Comparison of ENCODE assay signal across 8 mouse cellular contexts in the genomic region with DNA sequence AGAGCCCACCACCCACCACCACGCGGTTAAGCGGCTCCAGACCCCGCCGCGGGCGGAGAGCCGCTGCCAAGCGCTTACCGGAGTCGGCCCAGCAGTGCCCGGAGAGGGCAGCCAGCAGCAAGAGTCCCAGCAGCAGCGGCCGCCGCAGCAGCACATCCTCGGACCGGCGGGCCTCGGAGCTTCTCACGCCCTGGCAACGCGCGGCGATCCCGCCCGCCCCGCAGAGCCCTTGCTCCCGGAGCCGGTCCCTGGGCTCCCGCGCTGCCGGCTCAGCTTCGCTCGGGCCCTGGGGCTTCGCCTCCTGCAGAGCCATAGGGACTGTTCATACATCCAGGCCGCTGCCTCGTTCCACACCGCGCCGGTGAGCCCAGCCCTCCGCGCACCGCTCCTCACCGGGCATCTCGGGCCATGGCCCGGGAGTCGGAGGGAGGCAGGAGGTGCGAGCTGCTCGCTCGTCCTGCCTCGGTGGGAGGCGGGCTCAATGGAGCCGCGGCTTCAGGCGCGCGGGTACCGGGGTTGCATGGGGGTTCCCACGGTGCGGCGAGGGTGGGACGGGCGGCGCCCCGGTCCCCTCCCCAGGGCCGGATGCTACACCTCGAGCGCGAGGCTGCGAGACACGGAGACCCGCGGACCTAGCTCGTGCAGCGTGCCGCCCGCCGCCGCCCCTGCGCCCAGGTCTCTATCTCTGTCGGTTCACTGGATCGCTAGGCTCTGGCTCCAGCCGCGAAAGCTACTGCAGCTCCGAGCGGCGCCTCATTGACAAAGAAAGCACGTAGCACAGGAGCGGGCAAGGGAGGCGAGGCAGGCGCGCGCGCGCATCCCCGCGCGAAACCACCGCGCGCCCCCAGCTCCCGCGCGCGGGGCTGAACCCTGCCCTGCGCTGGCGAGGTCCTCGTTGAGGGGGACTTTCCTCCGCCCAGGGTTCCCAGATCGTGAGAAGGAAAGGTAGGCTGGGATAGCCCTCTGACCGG. TPM values are rescaled to one million over a fixed set of nuclear protein-coding genes. Genes with fewer than 3 reads are reported as not detected.
DNase-seq lines count a peak whose midpoint lies in the region; ATAC-seq and TF ChIP-seq lines count a peak whose summit lies in the region.

No protein-coding gene starts in this region.

- H3K36me3 ChIP-seq in lung, embryonic 15.5 days: no peaks in the 10 kb centered on the region
- no peaks in the 10 kb centered on the region for H3K36me3 ChIP-seq in forebrain, embryonic 16.5 days (ENCODE audit: control insufficient read depth, insufficient read depth)
- H3K36me3 ChIP-seq in kidney, embryonic 15.5 days: no peaks in the 10 kb centered on the region
- no peaks in the 10 kb centered on the region for H3K36me3 ChIP-seq in liver, embryonic 13.5 days

- peak; percentile 61 for ATAC-seq in lung, embryonic 15.5 days (ENCODE audit: borderline replicate concordance, extremely low read depth, low FRiP score, low TSS enrichment)
- ATAC-seq in forebrain, embryonic 16.5 days: peak; percentile 92
- ATAC-seq in kidney, embryonic 15.5 days (replicated peaks; ENCODE audit: low FRiP score): peak; percentile 60
- ATAC-seq in liver, embryonic 13.5 days (ENCODE audit: low read depth): no peak

- H3K4me2 ChIP-seq in lung, embryonic 15.5 days: peak overlapping the region; percentile 100
- H3K4me2 ChIP-seq in forebrain, embryonic 16.5 days (ENCODE audit: low read length): peak overlapping the region; percentile 65
- peak overlapping the region; percentile 96 for H3K4me2 ChIP-seq in kidney, embryonic 15.5 days
- H3K4me2 ChIP-seq in liver, embryonic 13.5 days: peak overlapping the region; percentile 67

- H3K9ac ChIP-seq in lung, embryonic 15.5 days: peak overlapping the region; percentile 51
- H3K9ac ChIP-seq in forebrain, embryonic 16.5 days (replicated peaks; ENCODE audit: low read depth, low read length): peak overlapping the region; percentile 91
- H3K9ac ChIP-seq in kidney, embryonic 15.5 days: peak overlapping the region; percentile 42
- H3K9ac ChIP-seq in liver, embryonic 13.5 days: no peak overlapping the region; the same call in 1 of the 2 replicates

- peaks cover 13% of the 10 kb centered on the region for H3K4me1 ChIP-seq in lung, embryonic 15.5 days
- peaks cover 12% of the 10 kb centered on the region; the same call in 1 of the 2 replicates for H3K4me1 ChIP-seq in cerebellum, adult 2 months (ENCODE audit: control insufficient read depth, insufficient read depth, low read length)
- H3K4me1 ChIP-seq in forebrain, embryonic 16.5 days (replicated peaks; ENCODE audit: control insufficient read depth, insufficient read depth, low read length): peaks cover 33% of the 10 kb centered on the region
- H3K4me1 ChIP-seq in kidney, embryonic 15.5 days: peaks cover 18% of the 10 kb centered on the region
- H3K4me1 ChIP-seq in liver, embryonic 13.5 days (replicated peaks): peaks cover 3% of the 10 kb centered on the region

- WGBS in lung, embryonic 15.5 days: under 1% methylated on average over 76 of the region's 111 CpGs
- under 1% methylated on average over 111 of the region's 111 CpGs for WGBS in cerebellum, adult 2 months
- WGBS in forebrain, embryonic 16.5 days: under 1% methylated on average over 105 of the region's 111 CpGs
- WGBS in kidney, embryonic 15.5 days: under 1% methylated on average over 100 of the region's 111 CpGs
- WGBS in liver, embryonic 13.5 days (ENCODE audit: insufficient replicate concordance): 2% methylated on average over 95 of the region's 111 CpGs

- no peaks in the 10 kb centered on the region for H3K9me3 ChIP-seq in lung, embryonic 15.5 days
- H3K9me3 ChIP-seq in forebrain, embryonic 16.5 days (ENCODE audit: control insufficient read depth, low read length): no peaks in the 10 kb centered on the region
- H3K9me3 ChIP-seq in kidney, embryonic 15.5 days (replicated peaks): no peaks in the 10 kb centered on the region
- H3K9me3 ChIP-seq in liver, embryonic 13.5 days (replicated peaks): no peaks in the 10 kb centered on the region

- peak overlapping the region; percentile 57 for H3K4me3 ChIP-seq in lung, embryonic 15.5 days
- peak overlapping the region; percentile 89 for H3K4me3 ChIP-seq in cerebellum, adult 2 months (replicated peaks; ENCODE audit: insufficient read depth, low read depth, low read length)
- H3K4me3 ChIP-seq in forebrain, embryonic 16.5 days (replicated peaks; ENCODE audit: low read length): peak overlapping the region; percentile 78
- H3K4me3 ChIP-seq in kidney, embryonic 15.5 days (replicated peaks): peak overlapping the region; percentile 59
- H3K4me3 ChIP-seq in liver, embryonic 13.5 days (replicated peaks): peak overlapping the region; percentile 46

- no peak for DNase-seq in lung, adult 18-20 months
- DNase-seq in cerebellum, adult 2 months: peak; percentile 75 to 85
- no peak for DNase-seq in liver, embryonic 13.5 days
- DNase-seq in right cerebral cortex, adult 18-20 months: peak; percentile 63
- no peak for DNase-seq in spleen, postnatal 14 days (ENCODE audit: low spot score in 2 of 2)

- TF ChIP-seq POLR2A in cerebellum, adult 2 months (IDR thresholded peaks at IDR 0.05; ENCODE audit: borderline replicate concordance, insufficient read depth, low read length): peak; percentile 73

- no peak overlapping the region for H3K27ac ChIP-seq in lung, embryonic 15.5 days
- peak overlapping the region; percentile 94 for H3K27ac ChIP-seq in cerebellum, adult 2 months (ENCODE audit: insufficient read depth, low read length)
- peak overlapping the region; percentile 90 for H3K27ac ChIP-seq in forebrain, embryonic 16.5 days (ENCODE audit: low read length)
- no peak overlapping the region for H3K27ac ChIP-seq in kidney, embryonic 15.5 days
- H3K27ac ChIP-seq in liver, embryonic 13.5 days: no peak overlapping the region

- TF ChIP-seq CTCF in cerebellum, adult 2 months (IDR thresholded peaks at IDR 0.05; ENCODE audit: borderline replicate concordance, insufficient read depth, low read depth, low read length): no peak

- peaks cover 67% of the 10 kb centered on the region for H3K27me3 ChIP-seq in lung, embryonic 15.5 days
- H3K27me3 ChIP-seq in cerebellum, adult 2 months (ENCODE audit: control insufficient read depth, insufficient read depth, low read length): no peaks in the 10 kb centered on the region
- no peaks in the 10 kb centered on the region; the same call in 1 of the 2 replicates for H3K27me3 ChIP-seq in forebrain, embryonic 16.5 days (replicated peaks; ENCODE audit: control insufficient read depth, insufficient read depth, low read length)
- peaks cover 64% of the 10 kb centered on the region for H3K27me3 ChIP-seq in kidney, embryonic 15.5 days
- H3K27me3 ChIP-seq in liver, embryonic 13.5 days: peaks cover 76% of the 10 kb centered on the region

RNA-seq across cellular contexts. Expression of a gene that starts 0.7 kb away (rescaled TPM):
- 1.3 TPM in 2 replicates for polyA plus RNA-seq in lung, embryonic 15.5 days (2015; fragmentation: Nextera tagmentation; extraction: Ambion mirVana)
- polyA plus RNA-seq in cerebellum, adult 2 months (2012; rRNA removed): 33.5 and 37.4 TPM in 2 replicates
- polyA plus RNA-seq in forebrain, embryonic 16.5 days (2015; fragmentation: Nextera tagmentation; extraction: Ambion mirVana): 13.7 and 14.9 TPM in 2 replicates
- polyA plus RNA-seq in kidney, embryonic 15.5 days (2015; fragmentation: Nextera tagmentation; extraction: Ambion mirVana): 0.49 and 0.66 TPM in 2 replicates
- polyA plus RNA-seq in liver, embryonic 13.5 days (2015; fragmentation: Nextera tagmentation; extraction: Ambion mirVana): 0.01 and 0.05 TPM in 2 replicates

Comparison
In these comparisons a context has a peak if more than half of its experiments do, and no peak if none do; other contexts are left out.
1. H3K27ac ChIP-seq: peak in cerebellum, adult 2 months (single experiment) and forebrain, embryonic 16.5 days (single experiment); none in lung, embryonic 15.5 days (single experiment), kidney, embryonic 15.5 days (single experiment) and liver, embryonic 13.5 days (single experiment).
2. DNase-seq: peak in cerebellum, adult 2 months (2 of 2) and right cerebral cortex, adult 18-20 months (single experiment); none in lung, adult 18-20 months (0 of 2), liver, embryonic 13.5 days (single experiment) and spleen, postnatal 14 days (0 of 2).
3. Peak in every context shown above with its lines, with median percentiles within 50 percentile points of each other: H3K4me2 ChIP-seq and H3K4me3 ChIP-seq.